Mouse (Mus musculus): Measurements from ENCODE around the gene Olfr103. TPM values are rescaled to one million over a fixed set of nuclear protein-coding genes. Genes with fewer than 3 reads are reported as not detected.

The Olfr103 gene
- polyA plus RNA-seq (2015; fragmentation: Nextera tagmentation; extraction: Ambion mirVana) = not detected in 2 replicates

DNA sequence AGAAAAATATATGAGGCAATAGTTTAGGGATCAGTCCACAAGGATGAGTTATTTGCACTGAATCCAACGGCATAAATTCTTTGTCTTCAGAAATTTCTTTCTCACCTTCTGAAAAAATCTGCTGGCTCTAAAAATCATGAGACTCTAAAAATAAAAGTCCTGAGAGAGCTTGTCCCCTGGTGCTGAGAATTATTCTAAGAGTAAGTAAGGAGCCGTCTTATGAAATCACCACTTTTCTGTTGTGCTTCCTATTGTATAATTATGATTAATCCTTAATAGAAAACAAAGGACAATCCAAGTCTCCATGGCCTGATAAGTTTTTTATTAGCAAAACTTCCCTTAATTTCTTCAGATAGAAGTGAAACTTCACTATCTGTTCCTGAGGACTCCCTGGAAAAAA lies at the start of gene Olfr103:
Olfr103 (minus strand) TSS at position 101 of the 400 bp plus-strand sequence.

DNA sequence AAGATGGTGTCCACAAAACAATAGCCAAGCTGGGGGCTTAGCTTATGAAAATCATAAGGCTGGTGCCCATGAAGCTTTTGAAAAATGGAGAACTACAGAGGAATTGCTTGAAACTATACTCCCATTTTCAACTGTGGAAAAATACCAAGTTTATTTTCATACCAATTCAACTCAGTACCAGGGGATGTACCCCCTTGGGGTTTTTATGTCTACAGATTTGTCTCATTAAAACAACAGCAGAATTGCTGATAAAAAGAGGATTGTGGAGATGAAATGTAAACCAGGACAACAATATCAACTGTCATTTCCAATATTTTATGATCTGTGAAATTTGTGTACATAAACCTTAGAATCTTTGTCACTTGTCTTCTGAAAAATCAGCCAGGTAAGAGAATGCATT lies 39.2 kb upstream of the Olfr103 start, which contains the start of gene Olfr105-ps:
Olfr105-ps (plus strand) TSS at position 301 of the 400 bp plus-strand sequence.

DNA sequence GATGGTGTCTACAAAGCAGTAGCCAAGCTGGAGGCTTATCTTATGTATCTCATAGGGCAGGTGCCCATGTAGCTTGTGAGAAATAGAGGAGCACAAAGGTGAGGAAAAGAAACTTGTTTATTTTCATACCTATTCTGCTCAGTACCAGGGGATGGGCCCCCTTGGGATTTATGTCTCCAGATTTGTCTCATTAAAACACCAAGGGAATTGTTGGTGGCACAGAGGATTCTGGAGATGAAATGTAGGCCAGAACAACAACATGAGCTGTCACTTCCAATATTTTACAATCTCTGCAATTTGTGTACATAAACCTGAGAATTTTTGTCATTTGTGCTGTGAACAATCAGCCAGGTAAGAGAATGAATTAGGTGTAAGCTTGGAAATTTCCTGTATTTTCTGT lies 19.8 kb upstream of the Olfr103 start, which contains the start of gene Olfr104-ps:
Olfr104-ps (plus strand) TSS at position 301 of the 400 bp plus-strand sequence.

DNA sequence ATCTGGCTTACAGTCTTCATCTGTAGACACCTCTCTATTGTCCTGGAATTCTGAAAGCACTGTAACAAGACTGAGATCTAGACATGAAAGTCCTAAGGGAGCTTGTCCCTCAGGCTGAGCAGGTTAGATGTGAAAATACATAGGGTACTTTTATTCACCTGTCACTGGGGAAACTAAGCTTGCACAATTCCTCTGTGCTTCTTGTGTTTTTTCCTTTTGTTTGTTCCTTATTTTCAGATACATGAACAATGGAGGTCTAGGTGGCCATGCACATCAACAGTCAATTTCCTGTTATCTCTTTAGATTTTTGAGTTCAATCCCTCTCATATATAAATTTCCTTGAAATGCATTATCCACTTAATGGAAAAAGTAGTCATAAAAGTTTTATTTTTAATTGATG lies 22.5 kb downstream of the Olfr103 start, which contains the start of gene Olfr102:
Olfr102 (minus strand) TSS at position 101 of the 400 bp plus-strand sequence.

DNA sequence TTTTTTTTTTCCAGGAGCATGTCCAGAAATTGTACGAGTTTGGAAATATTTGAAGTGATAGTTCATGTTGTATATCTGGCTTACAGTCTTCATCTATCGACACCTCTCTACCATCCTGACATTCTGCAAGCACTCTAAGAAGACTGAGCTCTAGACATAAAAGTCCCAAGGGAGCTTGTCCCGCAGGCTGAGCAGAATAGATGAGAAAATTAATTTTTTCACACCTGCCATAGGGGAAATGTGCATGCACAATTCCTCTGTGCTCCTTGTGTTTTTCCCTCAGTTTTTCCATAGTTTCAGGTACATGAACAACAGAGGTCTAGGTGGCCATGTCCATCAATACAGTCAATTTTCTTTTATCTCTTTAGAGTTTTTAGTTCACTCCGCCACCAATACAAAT lies 35.3 kb downstream of the Olfr103 start, which contains the start of gene Olfr101:
Olfr101 (minus strand) TSS at position 101 of the 400 bp plus-strand sequence.

Other genes starting within 250 kb of the Olfr103 start
- gene Olfr91, start 241.4 kb downstream of the Olfr103 start, polyA plus RNA-seq (2015; fragmentation: Nextera tagmentation; extraction: Ambion mirVana) = not detected in 2 replicates
- gene Olfr92, start 219.6 kb downstream of the Olfr103 start, polyA plus RNA-seq (2015; fragmentation: Nextera tagmentation; extraction: Ambion mirVana) = not detected in 2 replicates
- gene Olfr93, start 178.2 kb downstream of the Olfr103 start, polyA plus RNA-seq (2015; fragmentation: Nextera tagmentation; extraction: Ambion mirVana) = not detected in 2 replicates
- 0.28 TPM in 1 of 2 replicates, not detected in the other for gene Ubd, start 145.8 kb downstream of the Olfr103 start, polyA plus RNA-seq (2015; fragmentation: Nextera tagmentation; extraction: Ambion mirVana)
- not detected in 2 replicates for gene Olfr94, start 138.7 kb downstream of the Olfr103 start, polyA plus RNA-seq (2015; fragmentation: Nextera tagmentation; extraction: Ambion mirVana)
- not detected in 2 replicates for gene Olfr95, start 126.6 kb downstream of the Olfr103 start, polyA plus RNA-seq (2015; fragmentation: Nextera tagmentation; extraction: Ambion mirVana)
- not detected in 2 replicates for gene Olfr96, start 119.6 kb downstream of the Olfr103 start, polyA plus RNA-seq (2015; fragmentation: Nextera tagmentation; extraction: Ambion mirVana)
- not detected in 2 replicates for gene Olfr97, start 102.4 kb downstream of the Olfr103 start, polyA plus RNA-seq (2015; fragmentation: Nextera tagmentation; extraction: Ambion mirVana)
- gene Olfr98, start 75.9 kb downstream of the Olfr103 start, polyA plus RNA-seq (2015; fragmentation: Nextera tagmentation; extraction: Ambion mirVana) = not detected in 2 replicates
- 5.1 and 6.1 TPM in 2 replicates for gene H2-M3, start 69.5 kb downstream of the Olfr103 start, polyA plus RNA-seq (2015; fragmentation: Nextera tagmentation; extraction: Ambion mirVana)
- not detected in 2 replicates for gene Olfr99, start 56.2 kb downstream of the Olfr103 start, polyA plus RNA-seq (2015; fragmentation: Nextera tagmentation; extraction: Ambion mirVana)
- not detected in 2 replicates for gene Olfr101, start 35.4 kb downstream of the Olfr103 start, polyA plus RNA-seq (2015; fragmentation: Nextera tagmentation; extraction: Ambion mirVana)
- gene Olfr102, start 22.6 kb downstream of the Olfr103 start, polyA plus RNA-seq (2015; fragmentation: Nextera tagmentation; extraction: Ambion mirVana) = not detected in 2 replicates
- not detected in 2 replicates for gene Olfr104-ps, start 19.9 kb upstream of the Olfr103 start, polyA plus RNA-seq (2015; fragmentation: Nextera tagmentation; extraction: Ambion mirVana)
- not detected in 2 replicates for gene Olfr105-ps, start 39.3 kb upstream of the Olfr103 start, polyA plus RNA-seq (2015; fragmentation: Nextera tagmentation; extraction: Ambion mirVana)
- not detected in 2 replicates for gene Olfr106-ps, start 50.7 kb upstream of the Olfr103 start, polyA plus RNA-seq (2015; fragmentation: Nextera tagmentation; extraction: Ambion mirVana)
- gene Olfr107, start 59.5 kb upstream of the Olfr103 start, polyA plus RNA-seq (2015; fragmentation: Nextera tagmentation; extraction: Ambion mirVana) = not detected in 2 replicates
- gene Olfr108, start 105.8 kb upstream of the Olfr103 start, polyA plus RNA-seq (2015; fragmentation: Nextera tagmentation; extraction: Ambion mirVana) = not detected in 2 replicates
- not detected in 2 replicates for gene Olfr109, start 119.2 kb upstream of the Olfr103 start, polyA plus RNA-seq (2015; fragmentation: Nextera tagmentation; extraction: Ambion mirVana)
- 0.16 TPM in 1 of 2 replicates, not detected in the other for gene H2-M2, start 143.9 kb upstream of the Olfr103 start, polyA plus RNA-seq (2015; fragmentation: Nextera tagmentation; extraction: Ambion mirVana)
- not detected in 2 replicates for gene Olfr110, start 152.8 kb upstream of the Olfr103 start, polyA plus RNA-seq (2015; fragmentation: Nextera tagmentation; extraction: Ambion mirVana)
- 0.05 TPM in 1 of 2 replicates, not detected in the other for gene Olfr111, start 168.3 kb upstream of the Olfr103 start, polyA plus RNA-seq (2015; fragmentation: Nextera tagmentation; extraction: Ambion mirVana)
- gene Olfr112, start 229.8 kb upstream of the Olfr103 start, polyA plus RNA-seq (2015; fragmentation: Nextera tagmentation; extraction: Ambion mirVana) = not detected in 2 replicates
- not detected in 2 replicates for gene Olfr113, start 238.0 kb upstream of the Olfr103 start, polyA plus RNA-seq (2015; fragmentation: Nextera tagmentation; extraction: Ambion mirVana)

Data from spleen, postnatal 0 days (tissue).